Mouse (Mus musculus): ENCODE measurements around the gene Pprc1. TPM values are rescaled to one million over a fixed set of nuclear protein-coding genes. Genes with fewer than 3 reads are reported as not detected.
A peak's percentile ranks its signal among the peaks of the same experiment; 100 is the strongest.

Pprc1 gene
- polyA plus RNA-seq, 1 experiment from 2014 or later, result 36.5 TPM

GRCm38 (mm10) chr19:46037243-46037924 is 7.3 kb upstream of the Pprc1 start:
- ATAC-seq, result no peak
- peak overlapping the region; percentile 75 for H3K4me3 ChIP-seq (replicated peaks)
- H3K27me3 ChIP-seq (replicated peaks), result no peaks in the 10 kb centered on the region
- H3K9ac ChIP-seq, result peak overlapping the region; percentile 87
- H3K9me3 ChIP-seq, result no peaks in the 10 kb centered on the region
- peaks cover 42% of the 10 kb centered on the region for H3K4me1 ChIP-seq (replicated peaks)
- H3K4me2 ChIP-seq (replicated peaks), result peak overlapping the region; percentile 90
- H3K27ac ChIP-seq, result peak overlapping the region; percentile 13
- H3K36me3 ChIP-seq, result peaks cover 37% of the 10 kb centered on the region
- 24% methylated on average over 6 of the region's 6 CpGs for WGBS

GRCm38 (mm10) chr19:46037925-46038850 is 6.5 kb upstream of the Pprc1 start:
- Histone ChIP-seq H3K27ac (peak overlapping the region; percentile 93; the same call in 1 of the 2 replicates), H3K9ac (peak overlapping the region; percentile 87), H3K4me3 (replicated peaks) (peak overlapping the region; percentile 75), H3K36me3 (peaks cover 30% of the 10 kb centered on the region), H3K4me1 (replicated peaks) (peaks cover 50% of the 10 kb centered on the region), H3K9me3 (no peaks in the 10 kb centered on the region), H3K4me2 (replicated peaks) (peak overlapping the region; percentile 90), H3K27me3 (replicated peaks) (no peaks in the 10 kb centered on the region)
- 7% methylated on average over 13 of the region's 13 CpGs for WGBS
- no peak for ATAC-seq

- peaks cover 25% of the 10 kb centered on the region for H3K36me3 ChIP-seq
- H3K9ac ChIP-seq, result peak overlapping the region; percentile 87
- peak overlapping the region; percentile 93 for H3K27ac ChIP-seq
- peak overlapping the region; percentile 75 for H3K4me3 ChIP-seq (replicated peaks)
- ATAC-seq, result peak; percentile 48
- H3K9me3 ChIP-seq, result no peaks in the 10 kb centered on the region
- no peaks in the 10 kb centered on the region for H3K27me3 ChIP-seq (replicated peaks)
- H3K4me2 ChIP-seq (replicated peaks), result peak overlapping the region; percentile 90
- H3K4me1 ChIP-seq (replicated peaks), result peaks cover 55% of the 10 kb centered on the region
- 0% methylated on average over 17 of the region's 17 CpGs for WGBS
Measured at GRCm38 (mm10) chr19:46038851-46039260, 5.8 kb upstream of the Pprc1 start.

- H3K9me3 ChIP-seq, result no peaks in the 10 kb centered on the region
- H3K27me3 ChIP-seq (replicated peaks), result no peaks in the 10 kb centered on the region
- H3K27ac ChIP-seq, result peak overlapping the region; percentile 93
- H3K4me2 ChIP-seq (replicated peaks), result peak overlapping the region; percentile 90
- H3K4me3 ChIP-seq (replicated peaks), result peak overlapping the region; percentile 75
- peaks cover 19% of the 10 kb centered on the region for H3K36me3 ChIP-seq
- ATAC-seq, result peak; percentile 83
- 2% methylated on average over 24 of the region's 30 CpGs for WGBS
- H3K9ac ChIP-seq, result peak overlapping the region; percentile 87
- H3K4me1 ChIP-seq (replicated peaks), result peaks cover 58% of the 10 kb centered on the region
Measured at GRCm38 (mm10) chr19:46039478-46039877, 5.2 kb upstream of the Pprc1 start.

GRCm38 (mm10) chr19:46040149-46040902 is 4.4 kb upstream of the Pprc1 start:
- Histone ChIP-seq H3K36me3 (peaks cover 10% of the 10 kb centered on the region), H3K9ac (peak overlapping the region; percentile 87), H3K9me3 (no peaks in the 10 kb centered on the region), H3K4me1 (replicated peaks) (peaks cover 58% of the 10 kb centered on the region), H3K4me2 (replicated peaks) (peak overlapping the region; percentile 90), H3K27me3 (replicated peaks) (no peaks in the 10 kb centered on the region), H3K4me3 (replicated peaks) (peak overlapping the region; percentile 75), H3K27ac (peak overlapping the region; percentile 93)
- WGBS, result 39% methylated on average over 14 of the region's 14 CpGs
- ATAC-seq, result no peak

- peaks cover 64% of the 10 kb centered on the region for H3K4me1 ChIP-seq (replicated peaks)
- H3K36me3 ChIP-seq, result no peaks in the 10 kb centered on the region
- peak overlapping the region; percentile 45 for H3K9ac ChIP-seq
- peak overlapping the region; percentile 31 for H3K4me3 ChIP-seq (replicated peaks)
- no peaks in the 10 kb centered on the region for H3K27me3 ChIP-seq (replicated peaks)
- peak overlapping the region; percentile 89 for H3K4me2 ChIP-seq (replicated peaks)
- ATAC-seq, result no peak
- WGBS, result 20% methylated on average over 7 of the region's 7 CpGs
- no peaks in the 10 kb centered on the region for H3K9me3 ChIP-seq
- peak overlapping the region; percentile 98 for H3K27ac ChIP-seq
Measured at GRCm38 (mm10) chr19:46041299-46041932, 3.3 kb upstream of the Pprc1 start.

- Histone ChIP-seq H3K9me3 (no peaks in the 10 kb centered on the region), H3K4me3 (replicated peaks) (peak overlapping the region; percentile 31), H3K27ac (peak overlapping the region; percentile 98), H3K4me2 (replicated peaks) (peak overlapping the region; percentile 89), H3K27me3 (replicated peaks) (no peaks in the 10 kb centered on the region), H3K9ac (peak overlapping the region; percentile 45), H3K36me3 (no peaks in the 10 kb centered on the region), H3K4me1 (replicated peaks) (peaks cover 66% of the 10 kb centered on the region)
- ATAC-seq, result peak; percentile 11
- WGBS, result 1% methylated on average over 14 of the region's 14 CpGs
Measured at GRCm38 (mm10) chr19:46041933-46042475, 2.7 kb upstream of the Pprc1 start.

- no peaks in the 10 kb centered on the region for H3K27me3 ChIP-seq (replicated peaks)
- H3K9me3 ChIP-seq, result no peaks in the 10 kb centered on the region
- H3K4me2 ChIP-seq (replicated peaks), result peak overlapping the region; percentile 89
- H3K9ac ChIP-seq, result peak overlapping the region; percentile 45
- peak overlapping the region; percentile 98 for H3K27ac ChIP-seq
- H3K36me3 ChIP-seq, result no peaks in the 10 kb centered on the region
- WGBS, result 14% methylated on average over 6 of the region's 6 CpGs
- no peak for ATAC-seq
- peak overlapping the region; percentile 31 for H3K4me3 ChIP-seq (replicated peaks)
- H3K4me1 ChIP-seq (replicated peaks), result peaks cover 61% of the 10 kb centered on the region
Measured at GRCm38 (mm10) chr19:46042476-46043011, 2.1 kb upstream of the Pprc1 start.

- Histone ChIP-seq H3K27ac (peak overlapping the region; percentile 98), H3K4me1 (replicated peaks) (peaks cover 56% of the 10 kb centered on the region), H3K4me3 (replicated peaks) (peak overlapping the region; percentile 100; the same call in 1 of the 2 replicates), H3K27me3 (replicated peaks) (no peaks in the 10 kb centered on the region), H3K9me3 (no peaks in the 10 kb centered on the region), H3K4me2 (replicated peaks) (peak overlapping the region; percentile 89), H3K36me3 (no peaks in the 10 kb centered on the region), H3K9ac (0 out of 2 replicates have a peak overlapping the region, but pooled peaks have one; percentile 98)
- WGBS, result 55% methylated on average over 7 of the region's 7 CpGs
- no peak for ATAC-seq
Measured at GRCm38 (mm10) chr19:46043380-46043779, 1.3 kb upstream of the Pprc1 start.

DNA sequence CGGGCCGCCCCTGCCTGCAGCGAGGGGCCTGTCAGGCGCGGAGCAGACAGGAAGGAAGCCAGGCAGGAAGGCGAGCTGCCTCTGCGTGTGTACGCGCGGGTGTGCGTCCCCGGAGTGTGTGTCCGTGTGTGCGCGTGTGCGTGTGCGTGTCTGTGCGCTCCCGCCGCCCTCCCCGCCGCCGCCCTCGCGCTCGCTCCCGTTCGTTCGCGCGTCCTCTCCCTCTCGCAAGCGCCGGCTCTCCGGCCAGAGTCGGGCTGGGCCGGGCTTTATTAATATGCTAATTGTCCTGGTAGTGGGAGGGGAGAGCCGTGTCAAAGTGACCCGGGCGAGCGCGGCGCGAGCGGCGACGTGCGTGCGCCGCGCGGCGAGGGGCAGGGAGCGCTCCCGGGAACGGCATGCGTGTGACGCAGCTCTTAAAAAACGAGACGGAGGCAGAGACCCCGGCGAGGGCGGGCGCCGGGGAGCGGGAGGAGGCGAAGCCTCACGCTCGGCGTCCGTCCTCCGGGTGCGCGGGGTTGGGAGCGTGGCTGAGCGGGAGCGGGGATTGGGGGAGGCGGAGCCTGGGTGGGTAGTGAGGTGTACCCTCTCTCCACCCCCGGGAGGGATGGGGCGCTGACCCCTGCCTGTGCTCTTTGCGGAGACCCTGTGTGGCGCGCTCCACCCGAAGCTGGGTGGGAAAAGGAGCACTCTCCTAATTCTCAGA is 458 bp downstream of the Pprc1 start, which contains the start of gene Ldb1:
Gene Ldb1 (minus strand): TSS at position 222 of the 703 bp plus-strand sequence.
- Histone ChIP-seq H3K36me3 (no peaks in the 10 kb centered on the region), H3K4me2 (replicated peaks) (peak within 1 kb of the TSS; percentile 89), H3K9me3 (no peaks in the 10 kb centered on the region), H3K4me3 (replicated peaks) (peak within 1 kb of the TSS; percentile 100), H3K9ac (peak within 1 kb of the TSS; percentile 98), H3K27ac (peak within 1 kb of the TSS; percentile 98), H3K4me1 (replicated peaks) (peaks cover 48% of the 10 kb centered on the region), H3K27me3 (replicated peaks) (no peaks in the 10 kb centered on the region)
- ATAC-seq, result peak; percentile 79
- under 1% methylated on average over 76 of the region's 84 CpGs for WGBS

Data from intestine, embryonic 15.5 days (tissue).